Mouse (Mus musculus) olfactory bulb, adult 2 months (tissue): Measurements from ENCODE around the gene Prpf40b. TPM values are rescaled to one million over a fixed set of nuclear protein-coding genes. Genes with fewer than 3 reads are reported as not detected.
"Not testable (repeated sequence)": the region's sequence is repeated elsewhere in the genome, so short reads cannot be mapped to it uniquely, and the experiment has no call there.

Experiments
- H3K27ac ChIP-seq: fragments of 200-500 bp; 2 replicates; pipeline ENCODE4 v1.5.1; 2012; ENCODE audit warnings: low read depth, low read length; ENCODE audit not compliant: insufficient read depth
- H3K4me1 ChIP-seq: fragments of 200-500 bp; 2 replicates; pipeline ENCODE4 v1.6.1; 2012; ENCODE audit warnings: low read length; ENCODE audit not compliant: control insufficient read depth, insufficient read depth
- H3K4me3 ChIP-seq: fragments of 200-500 bp; 2 replicates; pipeline ENCODE4 v1.5.1; 2012; ENCODE audit warnings: mild to moderate bottlenecking, low read depth, low read length, moderate library complexity; ENCODE audit not compliant: insufficient read depth
- CTCF ChIP-seq: fragments of 200-500 bp; IDR thresholded peaks from 2 replicates; pipeline ENCODE4 v1.5.1; 2012; ENCODE audit warnings: low read depth, mild to moderate bottlenecking, low read length, moderate library complexity; ENCODE audit not compliant: insufficient read depth
- POLR2A ChIP-seq: fragments of 200-500 bp; IDR thresholded peaks from 2 replicates; pipeline ENCODE4 v1.6.1; 2012; ENCODE audit warnings: mild to moderate bottlenecking, low read depth, low read length, moderate library complexity; ENCODE audit not compliant: insufficient read depth
- WGBS: fragments of 180-500 bp; shearing (Covaris S2); methylation state at CpG from one replicate; pipeline ENCODE4 v1.1.7; 2018; 5-methylcytosine and 5-hydroxymethylcytosine counted together
- polyA plus RNA-seq: library from polyadenylated mRNA; stranded (reverse); fragments of >200 nt; gene quantifications from 2 replicates; pipeline ENCODE4 v1.2.4, GENCODE M21; 2012; ENCODE audit warnings: low replicate concordance; ENCODE audit not compliant: missing spikeins, insufficient read depth, insufficient read length

Gene Prpf40b
- not detected in 2 replicates for polyA plus RNA-seq

DNA sequence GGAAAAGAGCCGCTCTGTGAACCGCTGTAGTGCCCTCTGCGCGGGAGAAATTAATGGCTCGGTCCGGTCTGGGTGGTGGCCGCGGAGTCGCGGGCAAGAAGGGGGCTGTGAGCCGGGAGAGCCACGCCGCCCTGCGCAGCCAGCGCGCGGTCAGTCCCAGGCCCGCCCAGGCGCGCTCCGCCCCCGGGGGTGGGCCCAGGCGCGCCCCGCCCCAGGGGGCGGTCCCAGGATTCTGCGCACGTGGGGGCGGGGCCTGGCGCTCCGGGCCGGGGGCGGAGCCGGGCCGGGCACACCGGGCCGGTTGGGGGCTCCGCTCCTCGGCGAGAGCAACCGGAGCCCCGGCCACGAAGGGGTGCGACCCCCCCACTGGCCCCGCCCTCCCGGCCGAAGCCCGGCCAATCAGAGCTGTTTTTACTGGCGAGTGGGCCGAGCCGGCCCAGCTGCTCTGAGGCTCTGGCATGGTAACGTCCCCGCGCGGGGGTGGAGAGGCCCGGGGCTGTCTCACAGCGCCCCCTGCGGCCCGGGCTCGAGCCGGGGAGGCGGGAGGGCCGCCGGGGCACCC, at the start of gene Prpf40b:
Gene Prpf40b, plus strand, starts transcription at position 275 of the 562 bp plus-strand sequence.
- Histone ChIP-seq H3K4me3 (peak within 1 kb of the TSS; percentile 60), H3K27ac (peak within 1 kb of the TSS; percentile 8), H3K4me1 (peaks cover 6% of the 10 kb centered on the region)
- TF ChIP-seq CTCF (no peak; the same call in 1 of the 2 replicates), POLR2A (peak; percentile 62)
- under 1% methylated on average over 51 of the region's 64 CpGs for WGBS

DNA sequence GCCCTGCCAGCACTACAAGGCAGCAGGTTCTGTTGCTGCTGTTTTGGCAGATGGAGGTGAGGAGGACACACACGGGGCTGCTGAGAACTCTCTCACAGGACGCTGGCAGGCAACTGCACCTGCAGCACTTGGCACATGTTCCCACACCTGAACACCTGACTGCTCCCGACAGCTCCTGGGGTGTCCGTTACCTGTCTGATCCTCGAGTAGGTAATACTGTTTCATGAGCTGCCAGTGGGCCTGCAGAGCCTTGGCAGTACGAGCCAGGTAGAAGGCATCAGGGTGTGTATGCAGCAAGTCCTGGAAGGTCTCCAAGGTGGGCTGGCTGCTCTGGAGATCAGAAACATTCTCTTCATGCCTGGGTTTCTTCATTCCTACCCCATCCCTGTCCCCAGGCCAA, 48.2 kb upstream of the Prpf40b start:
- not testable (repeated sequence) for H3K27ac ChIP-seq

DNA sequence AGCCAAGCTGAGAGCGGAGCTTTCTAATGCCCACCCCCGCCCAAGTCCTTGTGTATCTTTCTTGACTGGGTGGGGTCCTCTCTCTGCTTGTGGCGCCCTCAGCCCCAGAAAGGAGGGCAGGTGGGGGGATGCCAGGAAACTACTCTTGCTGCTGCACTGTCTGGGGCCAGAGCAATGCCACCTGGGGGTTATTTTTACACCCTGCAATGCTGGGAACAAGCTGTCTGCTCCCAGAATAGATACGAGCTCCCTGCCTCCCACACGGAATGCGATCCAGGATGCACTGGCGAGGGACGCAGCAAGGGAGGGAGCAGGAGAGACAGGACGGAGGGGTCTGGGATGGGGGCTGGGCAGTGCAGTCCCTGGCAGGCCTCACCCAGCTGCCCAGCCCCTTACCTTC, 45.9 kb upstream of the Prpf40b start:
- TF ChIP-seq POLR2A: no peak
- TF ChIP-seq CTCF: no peak
- 0 out of 2 replicates have a peak overlapping the region, but pooled peaks have one; percentile 11 for H3K4me3 ChIP-seq
- H3K4me1 ChIP-seq: peaks cover 40% of the 10 kb centered on the region
- H3K27ac ChIP-seq: peak overlapping the region; percentile 93
- 30% methylated on average over 9 of the region's 9 CpGs for WGBS

More for the DNA sequence above, 48.2 kb upstream of the Prpf40b start:
- H3K4me3 ChIP-seq: not testable (repeated sequence)
- 86% methylated on average over 6 of the region's 6 CpGs for WGBS
- H3K4me1 ChIP-seq: peaks cover 40% of the 10 kb centered on the region

DNA sequence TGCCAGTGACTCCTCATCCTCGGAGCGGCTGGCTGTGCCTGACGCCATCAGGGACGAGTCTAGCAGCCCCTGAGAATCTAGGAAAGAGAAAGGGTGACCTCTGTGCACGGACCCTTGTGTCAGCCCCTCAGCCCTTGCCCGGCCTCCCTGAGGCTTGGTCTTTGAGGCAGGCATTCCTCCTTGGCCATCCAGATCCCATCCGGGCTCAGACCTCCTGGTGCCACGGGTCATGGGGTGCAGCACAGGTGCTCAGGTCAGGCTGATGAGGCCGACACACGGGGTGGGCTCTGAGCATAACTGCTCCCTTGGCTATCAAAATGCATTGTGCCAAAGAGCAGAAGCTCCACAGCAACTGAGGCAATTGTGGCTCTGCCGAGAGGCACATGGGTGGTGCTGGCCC, 44.9 kb upstream of the Prpf40b start:
- Histone ChIP-seq H3K27ac (peak overlapping the region; percentile 93), H3K4me3 (no peak overlapping the region)
- WGBS: 89% methylated on average over 11 of the region's 11 CpGs

DNA sequence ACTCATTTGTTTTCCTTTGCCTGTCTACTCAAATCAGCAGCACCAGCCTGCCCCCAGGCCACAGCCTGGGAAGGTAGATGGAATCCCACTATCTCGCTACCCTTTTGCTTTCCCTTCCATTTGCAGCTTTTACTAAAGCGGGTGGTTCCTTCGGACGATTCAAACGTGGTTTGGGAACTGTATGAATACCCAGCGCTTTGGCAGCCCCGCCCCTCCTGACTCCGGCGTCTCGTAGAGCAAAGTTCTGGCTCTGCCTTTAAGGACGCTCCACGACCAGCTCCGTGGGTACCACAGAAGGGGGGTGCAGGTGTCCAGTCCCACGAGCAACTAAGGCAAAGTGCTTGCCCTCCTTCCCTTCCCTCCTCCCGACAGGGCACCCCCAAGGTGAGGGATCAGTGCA, 43.8 kb upstream of the Prpf40b start:
- H3K27ac ChIP-seq: peak overlapping the region; percentile 35; the same call in 1 of the 2 replicates
- WGBS: 0% methylated on average over 15 of the region's 15 CpGs
- peaks cover 40% of the 10 kb centered on the region for H3K4me1 ChIP-seq
- H3K4me3 ChIP-seq: peak overlapping the region; percentile 73

More for the DNA sequence above, 44.9 kb upstream of the Prpf40b start:
- no peak for TF ChIP-seq CTCF
- no peak for TF ChIP-seq POLR2A
- H3K4me1 ChIP-seq: peaks cover 40% of the 10 kb centered on the region

DNA sequence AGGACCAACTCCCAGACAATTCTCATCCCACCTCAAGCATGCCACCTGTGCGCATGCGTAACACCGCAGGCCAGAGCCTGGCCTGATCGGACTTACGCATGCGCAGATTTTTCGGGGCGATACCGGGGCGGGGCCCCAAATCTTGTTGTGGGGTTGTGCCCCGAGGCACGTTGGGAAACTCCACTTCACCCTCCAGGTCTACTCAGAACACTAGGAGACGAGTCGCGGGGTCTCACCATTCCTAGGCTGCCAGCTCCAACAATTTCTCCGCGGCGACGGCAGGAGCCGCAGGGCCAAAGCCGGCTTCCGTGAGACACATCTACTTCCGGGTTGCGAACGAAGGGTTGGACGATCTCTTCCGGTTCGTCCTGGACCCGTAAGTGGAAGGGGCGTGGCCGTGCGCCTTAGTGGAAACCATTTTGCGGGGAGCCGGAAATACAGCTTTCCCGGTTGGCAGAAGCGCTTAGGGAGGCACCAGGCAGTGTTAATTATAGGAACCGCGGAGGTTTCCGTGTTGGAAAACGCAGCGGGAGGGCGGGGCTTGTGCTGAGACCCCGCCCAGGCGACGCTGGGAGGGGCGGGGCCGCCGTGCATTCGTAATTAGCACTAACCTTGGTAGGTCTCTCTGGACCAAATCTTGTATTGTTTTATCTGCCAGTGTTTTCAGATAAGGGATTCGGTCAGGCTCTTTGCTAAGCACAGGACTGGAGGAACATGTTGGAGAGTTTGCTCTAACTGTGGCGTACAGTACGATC, 43.1 kb upstream of the Prpf40b start, which contains the start of gene Mcrs1:
Gene Mcrs1, minus strand, starts transcription at position 336 of the 755 bp plus-strand sequence.
- H3K27ac ChIP-seq: peak within 1 kb of the TSS; percentile 91
- 1% methylated on average over 52 of the region's 52 CpGs for WGBS
- TF ChIP-seq CTCF: no peak
- TF ChIP-seq POLR2A: peak; percentile 69

DNA sequence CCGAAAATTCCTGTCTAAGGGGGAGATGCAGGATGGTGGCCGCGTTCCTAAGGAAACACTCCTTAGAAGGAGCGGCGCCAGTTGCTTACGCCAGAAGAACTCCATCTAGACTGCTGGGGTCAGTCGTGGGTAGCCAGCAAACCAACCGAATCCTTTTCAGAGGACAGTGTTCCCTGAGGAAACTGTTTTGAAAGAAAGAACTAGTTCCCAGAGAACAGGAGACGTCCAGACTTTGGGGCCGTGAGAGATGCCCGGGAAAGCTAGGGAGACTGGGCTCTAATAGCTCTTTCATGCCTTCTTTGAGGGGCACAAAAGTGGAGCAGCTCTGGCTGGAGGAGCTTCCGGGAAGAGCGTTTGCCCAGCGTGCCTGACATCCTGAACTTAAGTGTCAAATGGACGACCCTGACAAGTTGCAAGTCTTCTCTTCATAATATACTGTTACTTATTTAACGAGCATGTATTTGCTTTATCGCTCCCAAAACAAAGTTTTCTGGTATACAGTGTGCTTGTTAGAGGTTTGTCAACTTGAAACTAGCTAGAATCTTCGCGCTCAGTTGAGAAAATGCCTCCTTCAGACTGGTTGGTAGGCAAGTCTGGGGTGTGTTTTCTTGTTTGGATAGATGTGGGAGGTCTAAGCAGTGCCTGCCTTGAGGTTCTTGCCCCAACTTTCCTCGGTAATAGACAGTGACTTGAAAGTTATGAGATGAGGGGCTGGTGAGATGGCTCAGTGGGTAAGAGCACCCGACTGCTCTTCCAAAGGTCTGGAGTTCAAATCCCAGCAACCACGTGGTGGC, 42.3 kb upstream of the Prpf40b start:
- peak overlapping the region; percentile 73 for H3K4me3 ChIP-seq
- H3K27ac ChIP-seq: peak overlapping the region; percentile 91
- TF ChIP-seq POLR2A (no peak), CTCF (no peak)
- 2% methylated on average over 22 of the region's 22 CpGs for WGBS
- peaks cover 29% of the 10 kb centered on the region for H3K4me1 ChIP-seq

More for the DNA sequence above, 43.1 kb upstream of the Prpf40b start, which contains the start of gene Mcrs1:
- Histone ChIP-seq H3K4me1 (peaks cover 37% of the 10 kb centered on the region), H3K4me3 (peak within 1 kb of the TSS; percentile 73)

DNA sequence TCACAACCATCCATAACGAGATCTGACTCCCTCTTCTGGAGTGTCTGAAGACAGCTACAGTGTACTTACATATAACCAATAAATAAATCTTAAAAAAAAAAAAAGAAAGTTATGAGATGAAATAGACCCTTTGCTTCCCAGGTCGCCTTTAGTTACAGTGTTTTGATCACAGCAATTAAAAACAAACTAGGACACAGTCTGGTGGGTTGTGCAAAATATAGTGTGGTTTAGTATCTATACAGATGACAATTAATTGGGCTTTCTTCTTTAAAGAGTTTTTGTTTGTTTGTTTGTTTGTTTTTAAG, 41.8 kb upstream of the Prpf40b start:
- not testable (repeated sequence) for H3K4me3 ChIP-seq, H3K27ac ChIP-seq
- WGBS: 42% methylated on average over 2 of the region's 2 CpGs
- H3K4me1 ChIP-seq: peaks cover 26% of the 10 kb centered on the region

DNA sequence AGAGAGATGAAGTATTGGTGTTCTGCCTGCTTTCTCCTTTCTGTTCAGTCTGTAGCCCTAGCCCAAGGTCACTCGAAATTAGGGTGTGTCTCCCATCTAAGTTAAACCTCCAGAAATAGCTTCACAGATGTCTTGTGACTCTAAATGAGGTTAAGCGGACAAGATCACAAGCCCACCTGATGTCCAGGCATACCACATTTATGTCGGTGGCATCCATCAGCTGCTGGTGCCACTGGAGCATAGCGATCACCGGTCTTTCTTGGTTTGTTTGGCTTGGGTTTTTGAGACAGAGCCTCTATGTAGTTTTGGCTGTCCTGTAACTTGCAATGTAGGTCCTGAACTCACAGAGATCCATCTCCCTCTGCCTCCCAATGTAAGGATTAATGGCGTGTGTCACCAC, 41.1 kb upstream of the Prpf40b start:
- TF ChIP-seq POLR2A: no peak
- no peak for TF ChIP-seq CTCF

More for the DNA sequence above, 41.1 kb upstream of the Prpf40b start:
- Histone ChIP-seq H3K4me3 (no peak overlapping the region), H3K4me1 (peaks cover 19% of the 10 kb centered on the region), H3K27ac (no peak overlapping the region)
- WGBS: 97% methylated on average over 6 of the region's 6 CpGs
